Mouse (Mus musculus): ENCODE data around the gene Urb2.

The Urb2 gene
- long read RNA-seq, experiment 1, partial matches to known transcripts: 1 of 1 reads
- long read RNA-seq, experiment 1, other reads (novel, unspliced or antisense): 0 of 1 reads
- long read RNA-seq, experiment 2, partial matches to known transcripts: 1 of 2 reads
- long read RNA-seq, experiment 2, other reads (novel, unspliced or antisense): 1 of 2 reads

- intact Hi-C loops (cut with DNase I): no loop called here
Measured at GRCm38 (mm10) chr8:124021237-124022227, at the start of gene Urb2, which contains the start of gene Taf5l. Urb2 (plus strand) TSS chr8:124021508. Taf5l (minus strand) TSS chr8:124021397.

- intact Hi-C loops (cut with DNase I): no loop called here
Measured at GRCm38 (mm10) chr8:123973495-123973894, 47.8 kb upstream of the Urb2 start.

- intact Hi-C loops (cut with DNase I): no loop called here
Measured at GRCm38 (mm10) chr8:123977499-123977898, 43.8 kb upstream of the Urb2 start.

GRCm38 (mm10) chr8:123978166-123978838 lies 43.0 kb upstream of the Urb2 start:
- intact Hi-C loops (cut with DNase I): no loop called here

GRCm38 (mm10) chr8:123978926-123979325 lies 42.4 kb upstream of the Urb2 start:
- intact Hi-C loops (cut with DNase I): no loop called here

- intact Hi-C loops (cut with DNase I): loop anchor here (5.0 kb wide), 1 partner anchor 37 kb away; no protein-coding TSS in a partner anchor
Measured at GRCm38 (mm10) chr8:123980239-123980638, 41.1 kb upstream of the Urb2 start.

- intact Hi-C loops (cut with DNase I): loop anchor here (5.0 kb wide), 1 partner anchor 36 kb away; no protein-coding TSS in a partner anchor
Measured at GRCm38 (mm10) chr8:123981674-123982073, 39.6 kb upstream of the Urb2 start.

GRCm38 (mm10) chr8:123982291-123982793 lies 39.0 kb upstream of the Urb2 start:
- intact Hi-C loops (cut with DNase I): loop anchor here (5.0 kb wide), 1 partner anchor 35 kb away; no protein-coding TSS in a partner anchor

- intact Hi-C loops (cut with DNase I): loop anchor here (5.0 kb wide), 1 partner anchor 34 kb away; no protein-coding TSS in a partner anchor
Measured at GRCm38 (mm10) chr8:123982826-123983400, 38.4 kb upstream of the Urb2 start, which contains the start of gene Abcb10. Abcb10 (minus strand) TSS chr8:123983122.

- intact Hi-C loops (cut with DNase I): no loop called here
Measured at GRCm38 (mm10) chr8:123988605-123989038, 32.7 kb upstream of the Urb2 start.

GRCm38 (mm10) chr8:123989128-123989527 lies 32.2 kb upstream of the Urb2 start:
- intact Hi-C loops (cut with DNase I): no loop called here

- intact Hi-C loops (cut with DNase I): no loop called here
Measured at GRCm38 (mm10) chr8:123990277-123991049, 30.8 kb upstream of the Urb2 start.

GRCm38 (mm10) chr8:123992587-123992986 lies 28.7 kb upstream of the Urb2 start:
- intact Hi-C loops (cut with DNase I): no loop called here

GRCm38 (mm10) chr8:123993597-123993996 lies 27.7 kb upstream of the Urb2 start:
- intact Hi-C loops (cut with DNase I): no loop called here

- intact Hi-C loops (cut with DNase I): no loop called here
Measured at GRCm38 (mm10) chr8:123993997-123994396, 27.3 kb upstream of the Urb2 start.

GRCm38 (mm10) chr8:123999568-123999967 lies 21.7 kb upstream of the Urb2 start:
- intact Hi-C loops (cut with DNase I): no loop called here

- intact Hi-C loops (cut with DNase I): no loop called here
Measured at GRCm38 (mm10) chr8:124002546-124003108, 18.7 kb upstream of the Urb2 start.

- intact Hi-C loops (cut with DNase I): no loop called here
Measured at GRCm38 (mm10) chr8:124007829-124008228, 13.5 kb upstream of the Urb2 start.

GRCm38 (mm10) chr8:124011580-124011979 lies 9.7 kb upstream of the Urb2 start:
- intact Hi-C loops (cut with DNase I): no loop called here

Data from adrenal gland (tissue).